Mouse (Mus musculus): ENCODE data around the gene Olfr1440.

Gene Olfr1440

DNA sequence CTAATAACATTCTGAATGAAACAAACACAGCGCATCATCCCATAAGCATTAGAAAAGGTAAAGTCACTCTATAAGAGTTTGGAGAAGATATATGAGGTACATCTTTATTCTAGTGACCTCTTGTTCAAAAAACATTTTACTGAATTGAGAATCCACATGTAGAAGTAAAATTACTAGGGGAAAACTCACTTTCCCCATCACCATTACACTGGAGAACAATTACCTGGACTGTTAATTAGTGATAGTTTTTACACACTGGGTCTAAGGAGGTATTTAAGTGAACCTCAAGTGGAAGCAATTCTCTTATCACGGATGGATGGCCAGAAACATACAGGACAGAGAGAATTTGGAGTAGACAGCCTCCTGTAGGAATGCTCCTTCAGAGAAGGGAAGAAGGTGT, at the start of gene Olfr1440:
Olfr1440 (plus strand) TSS at position 301 of the 400 bp plus-strand sequence.
- DNase-seq (ENCODE audit: low read depth, low spot score) = no peak

DNA sequence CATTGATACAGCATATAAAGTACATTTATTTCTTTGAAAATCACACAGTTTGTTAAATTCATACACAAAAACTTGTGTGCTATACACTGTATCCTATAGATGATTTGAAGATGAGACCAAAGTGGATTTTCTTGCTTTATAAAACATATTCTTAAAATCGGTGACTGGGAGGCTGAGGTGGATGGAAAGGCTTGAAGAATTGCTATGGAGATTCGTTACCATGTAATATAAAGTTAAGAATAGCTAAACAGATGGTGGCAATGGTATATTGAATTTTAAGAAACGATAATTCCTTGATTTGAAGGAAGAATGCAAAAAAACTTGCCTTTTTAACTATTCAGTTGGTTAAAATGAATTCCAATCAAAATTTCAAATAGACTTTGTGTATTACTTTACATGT, 14.1 kb upstream of the Olfr1440 start:
- DNase-seq (ENCODE audit: low read depth, low spot score) = no peak

DNA sequence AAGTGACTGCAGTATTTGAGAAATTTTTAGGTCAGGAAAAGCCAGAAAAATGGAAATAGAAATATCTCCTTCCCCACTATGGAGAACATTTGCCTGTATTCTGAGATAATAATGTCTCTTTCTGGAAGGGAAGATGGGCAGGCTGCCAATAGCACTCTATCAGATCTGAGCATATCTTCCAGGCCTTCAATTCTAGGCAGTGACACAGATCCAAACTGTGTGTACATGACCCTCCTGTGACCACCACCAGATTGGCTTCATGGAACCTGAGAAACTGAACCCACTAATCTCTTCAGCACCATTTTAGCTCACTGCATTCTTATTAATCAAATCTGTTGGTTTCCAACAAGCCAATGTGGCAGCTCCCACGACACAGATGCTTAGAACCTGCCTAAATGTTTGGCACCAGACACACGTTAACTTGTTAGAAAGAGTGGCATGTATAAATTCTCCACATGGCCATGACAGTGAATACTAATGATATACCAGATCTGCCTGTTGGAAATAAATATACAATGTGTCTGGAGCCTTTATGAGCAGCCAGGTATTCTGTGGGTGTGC, 12.5 kb upstream of the Olfr1440 start:
- DNase-seq (ENCODE audit: low read depth, low spot score) = no peak

DNA sequence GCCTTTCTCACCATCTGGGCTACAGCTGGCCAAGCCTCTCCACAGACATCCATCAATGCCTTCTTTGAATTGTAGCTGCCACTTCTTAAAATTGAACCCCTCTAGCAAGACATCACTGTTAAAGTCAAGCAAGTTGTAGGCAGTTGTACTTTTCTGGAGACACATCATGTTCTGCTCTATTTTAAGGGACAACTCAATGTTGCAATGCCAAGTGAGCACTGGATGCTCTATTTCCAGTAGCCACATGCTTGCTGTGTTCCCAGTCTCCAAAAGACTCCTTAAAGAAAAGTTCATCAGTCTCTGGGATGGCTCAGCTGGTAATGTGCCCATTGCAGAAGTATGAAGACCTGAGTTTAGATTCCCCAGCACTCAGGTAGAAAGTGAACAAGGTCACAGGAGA, 26.7 kb downstream of the Olfr1440 start:
- DNase-seq (ENCODE audit: low read depth, low spot score) = no peak

DNA sequence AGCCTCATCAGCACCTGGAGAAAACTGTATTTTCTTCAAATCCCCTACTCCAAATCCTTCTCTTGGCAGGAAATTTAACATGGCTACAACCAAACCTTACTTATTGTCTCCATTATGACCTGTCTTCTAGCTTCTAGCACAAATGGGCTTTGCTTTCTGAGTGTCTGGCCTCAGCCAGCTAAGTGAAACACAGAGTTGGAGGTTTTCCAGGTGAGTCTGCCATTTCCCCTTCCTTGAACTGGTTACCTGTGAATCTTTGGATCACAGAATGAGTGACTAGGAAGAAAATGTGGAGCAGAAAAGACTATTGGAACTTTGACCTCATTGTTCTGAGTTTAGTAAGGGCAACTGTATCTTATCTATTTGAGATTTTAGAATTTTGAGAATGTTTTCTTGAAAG, 30.3 kb downstream of the Olfr1440 start, which contains the start of gene Olfr1441:
Olfr1441 (plus strand) TSS at position 73 of the 400 bp plus-strand sequence.
- no peak for DNase-seq (ENCODE audit: low read depth, low spot score)

GRCm38 (mm10) chr19:12418312-12418711, 31.2 kb downstream of the Olfr1440 start:
- DNase-seq (ENCODE audit: low read depth, low spot score) = no peak

- DNase-seq (ENCODE audit: low read depth, low spot score) = no peak
Measured at GRCm38 (mm10) chr19:12420555-12420954, 33.5 kb downstream of the Olfr1440 start.

GRCm38 (mm10) chr19:12421680-12422079, 34.6 kb downstream of the Olfr1440 start:
- no peak for DNase-seq (ENCODE audit: low read depth, low spot score)

GRCm38 (mm10) chr19:12427101-12427500, 40.0 kb downstream of the Olfr1440 start:
- DNase-seq (ENCODE audit: low read depth, low spot score) = no peak

DNA sequence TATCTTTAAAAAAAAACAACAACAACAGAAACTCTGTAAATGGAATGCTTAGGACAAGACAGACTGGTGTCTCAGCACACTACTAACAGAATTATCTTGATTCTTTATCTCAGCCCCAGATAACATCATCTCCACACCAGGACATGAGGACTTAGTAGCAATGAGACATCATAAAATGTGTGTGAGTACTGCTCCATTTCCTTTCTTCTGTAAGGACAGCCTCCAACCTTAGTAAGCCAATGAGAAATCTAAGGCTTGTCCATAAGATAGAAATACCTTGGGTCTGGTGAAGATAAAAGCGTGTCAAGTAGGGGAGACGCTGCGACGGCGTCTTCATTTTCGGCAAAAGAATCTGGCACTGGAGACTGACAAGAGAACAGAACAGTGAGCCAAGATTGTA, 40.5 kb downstream of the Olfr1440 start, which contains the start of gene Pfpl:
Pfpl (plus strand) TSS at position 301 of the 400 bp plus-strand sequence.
- no peak for DNase-seq (ENCODE audit: low read depth, low spot score)

- DNase-seq (ENCODE audit: low read depth, low spot score) = peak; percentile 13
Measured at GRCm38 (mm10) chr19:12433033-12433432, 46.0 kb downstream of the Olfr1440 start.

DNA sequence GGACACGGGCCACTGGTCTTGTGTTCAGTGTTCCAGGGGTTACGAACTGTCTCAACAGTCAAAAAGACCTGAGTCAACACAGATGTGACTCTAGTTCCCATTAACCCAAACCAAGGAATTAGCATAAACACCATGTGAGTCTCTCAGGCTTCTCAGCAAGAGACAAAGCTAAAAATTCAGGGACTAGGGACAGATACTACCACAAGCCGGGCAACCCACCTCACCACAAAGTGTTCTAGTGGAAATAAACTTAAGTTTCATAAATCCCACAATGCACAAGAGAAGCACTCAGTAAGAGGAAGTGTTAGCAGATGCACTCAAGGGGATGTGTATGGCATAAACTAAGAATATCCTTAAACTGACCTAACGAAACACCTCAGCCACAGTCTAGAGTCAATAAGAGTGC, 47.9 kb downstream of the Olfr1440 start:
- no peak for DNase-seq (ENCODE audit: low read depth, low spot score)

DNA sequence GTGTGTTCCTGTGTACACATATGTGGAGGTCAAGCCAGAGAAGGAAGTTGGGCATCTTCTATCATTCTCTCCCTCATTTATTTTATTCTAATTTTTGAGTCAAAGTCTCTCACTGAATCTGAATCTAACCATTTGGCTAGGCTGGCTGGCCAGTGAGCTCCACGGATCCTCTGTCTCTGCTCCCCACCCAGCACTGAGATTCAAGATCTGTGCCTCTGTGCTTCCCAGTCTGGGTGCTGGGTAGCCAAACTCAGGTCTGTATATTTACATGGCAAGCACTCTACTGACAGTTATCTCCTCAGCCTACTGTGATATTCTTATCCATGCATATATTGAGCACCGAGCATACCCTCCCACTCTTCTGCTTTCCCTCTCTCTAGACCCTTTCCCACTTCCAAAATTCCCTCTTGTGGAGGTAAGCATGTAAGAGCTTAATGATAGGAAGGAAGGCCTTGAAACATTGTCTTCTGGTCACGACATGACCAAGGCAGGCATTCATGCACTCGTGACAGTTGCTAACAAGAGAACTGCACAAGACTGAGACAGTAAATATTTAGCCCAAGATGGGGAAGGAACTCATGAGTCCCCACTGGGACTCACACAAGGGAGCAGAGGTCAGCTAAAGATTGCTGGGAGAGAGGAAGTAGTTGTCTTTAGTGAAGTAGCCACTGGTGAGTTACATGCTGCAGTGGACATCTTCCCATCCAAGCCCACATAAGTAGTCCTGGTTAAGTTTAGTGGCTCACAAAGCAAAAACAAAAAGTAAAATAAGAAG, 48.9 kb downstream of the Olfr1440 start:
- DNase-seq (ENCODE audit: low read depth, low spot score) = no peak

DNA sequence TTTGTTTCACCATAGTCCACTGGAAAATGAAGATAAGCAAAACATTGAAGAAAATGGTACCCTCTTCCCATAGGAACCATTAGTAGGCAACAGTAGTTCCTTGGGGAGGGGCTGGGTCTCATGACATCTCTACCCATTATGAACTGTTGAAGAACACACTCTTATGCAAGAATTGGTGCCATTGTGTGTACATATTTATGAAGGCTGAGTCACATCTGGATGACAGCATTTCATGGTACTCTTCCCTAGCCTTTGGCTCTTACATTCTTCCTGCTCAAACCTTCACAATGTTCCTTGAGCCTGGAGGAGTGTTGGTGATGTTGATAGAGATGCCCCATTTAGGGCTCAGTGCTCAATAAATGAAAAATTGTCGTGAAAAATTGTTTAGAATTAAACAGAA, 52.5 kb downstream of the Olfr1440 start:
- no peak for DNase-seq (ENCODE audit: low read depth, low spot score)

DNA sequence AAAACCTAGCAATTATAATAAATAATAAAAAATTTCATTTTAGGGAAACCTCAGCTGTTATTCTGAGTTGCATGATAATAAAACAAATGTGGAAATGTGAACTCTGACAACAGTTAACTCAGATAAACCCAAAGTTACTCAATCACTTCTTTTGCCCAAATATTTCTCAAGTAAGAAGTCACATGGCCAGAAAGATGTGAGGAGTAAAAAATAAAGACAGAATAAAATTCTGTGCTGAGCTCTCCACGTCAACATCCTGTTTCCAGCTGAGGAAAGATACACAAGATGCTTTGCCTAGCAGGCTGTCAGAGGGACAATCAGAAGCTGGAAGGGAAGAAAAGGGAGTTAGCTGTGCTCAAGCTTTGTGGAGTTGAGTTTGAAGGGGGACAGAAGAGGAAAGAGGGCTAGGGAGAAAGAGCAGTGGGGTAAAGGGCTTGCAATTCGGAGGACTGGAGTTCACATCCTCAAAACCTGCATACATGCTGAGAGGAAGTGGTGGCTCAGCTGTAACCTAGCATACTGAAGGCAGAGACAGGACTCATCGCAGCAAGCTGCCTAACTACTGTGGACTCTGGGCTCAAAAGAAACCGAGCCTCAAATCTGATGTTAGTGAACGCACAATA, 53.1 kb downstream of the Olfr1440 start:
- no peak for DNase-seq (ENCODE audit: low read depth, low spot score)

- no peak for DNase-seq (ENCODE audit: low read depth, low spot score)
Measured at GRCm38 (mm10) chr19:12442560-12442959, 55.5 kb downstream of the Olfr1440 start.

- no peak for DNase-seq (ENCODE audit: low read depth, low spot score)
Measured at GRCm38 (mm10) chr19:12445014-12445413, 57.9 kb downstream of the Olfr1440 start.

All from retina, postnatal 7 days (tissue).